Mouse (Mus musculus) layer of hippocampus, postnatal 36 days (tissue): ENCODE data around the gene Clhc1. TPM values are rescaled to one million over a fixed set of nuclear protein-coding genes. Genes with fewer than 3 reads are reported as not detected.

Source experiments
- DNase-seq, 2 experiments: peaks; one replicate each; pipeline ENCODE4 v3.0.0; 2022
- total RNA-seq, 2 experiments: library from RNA; stranded (reverse); gene quantifications; 2 replicates each; pipeline ENCODE4 v1.2.3; 2021

The Clhc1 gene
- total RNA-seq, 2 experiments from 2014 or later, result 0.22 to 0.43 TPM

DNA sequence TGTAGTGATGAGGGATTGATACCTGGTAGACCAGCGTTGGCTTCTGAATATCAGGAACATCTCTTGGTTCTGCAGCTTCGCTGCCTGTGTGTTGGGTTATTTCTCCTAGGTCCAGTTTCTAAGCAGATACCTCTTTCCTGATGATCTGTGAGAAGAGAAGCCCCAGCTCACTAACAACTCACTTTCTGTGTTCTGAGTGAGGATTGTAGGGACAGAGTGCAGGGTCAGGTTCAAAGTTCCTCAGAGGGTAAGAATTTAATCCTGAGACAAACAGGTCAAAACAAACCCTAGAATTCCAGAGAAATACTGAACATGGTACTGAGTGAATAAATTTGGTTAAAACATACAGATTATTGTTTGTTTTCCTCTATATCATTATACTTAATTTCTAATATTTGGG is 15.7 kb downstream of the Clhc1 start:
- DNase-seq, result no peak

DNA sequence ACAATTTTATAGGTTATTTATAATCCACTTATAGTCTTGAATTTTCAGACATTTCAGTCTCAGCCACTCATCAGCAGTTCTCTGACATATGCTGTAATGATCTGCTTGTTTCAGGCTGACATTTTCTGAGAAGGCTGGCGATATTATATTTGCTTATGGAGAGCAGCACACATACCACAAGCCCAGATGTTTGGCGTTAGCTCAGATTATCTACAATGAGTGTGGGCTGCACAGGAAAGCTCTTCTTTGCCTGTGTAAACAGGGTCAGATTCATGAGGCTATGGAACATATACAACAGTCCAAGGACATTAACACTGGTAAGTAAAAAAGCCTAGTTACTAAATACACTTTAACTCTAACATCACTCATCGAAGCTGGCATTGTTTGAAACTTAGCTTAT is 23.8 kb downstream of the Clhc1 start:
- no peak for DNase-seq

DNA sequence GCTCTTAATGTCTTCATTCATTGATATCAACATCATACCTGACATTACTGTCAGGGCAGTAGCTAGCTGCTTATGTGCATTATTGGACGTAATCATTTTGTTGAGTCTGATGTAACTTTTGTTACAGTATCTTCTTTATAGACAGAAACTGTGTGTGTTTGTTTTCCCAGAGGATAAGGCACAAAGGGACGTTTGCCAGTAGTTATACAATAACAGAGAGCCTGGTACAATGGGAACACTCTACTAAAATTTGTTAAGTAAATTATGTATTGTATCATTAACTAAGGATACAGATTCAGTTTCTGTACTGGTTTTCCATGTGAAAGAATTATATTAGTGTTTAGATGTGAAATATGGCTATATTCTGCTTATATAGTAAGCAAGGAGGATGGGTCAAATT is 24.9 kb downstream of the Clhc1 start:
- DNase-seq, result no peak

DNA sequence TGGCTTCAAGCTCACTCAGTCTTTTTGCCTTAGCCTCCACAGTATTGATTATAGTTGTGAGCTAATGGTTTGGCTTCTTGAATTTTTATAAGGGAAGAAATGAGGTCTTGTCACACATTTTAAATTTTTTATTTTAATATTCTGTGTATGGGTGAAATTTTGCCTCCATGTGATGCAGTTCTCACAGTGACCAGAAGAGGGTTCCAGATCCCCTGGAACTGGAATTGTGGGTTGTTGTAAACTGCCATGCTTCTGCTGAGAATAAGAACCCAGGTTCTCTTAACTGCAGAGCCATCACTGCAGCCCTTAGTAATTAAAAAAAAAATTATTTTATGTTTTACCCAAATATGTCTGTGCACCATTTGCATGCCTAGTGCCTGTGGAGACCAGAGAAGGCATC is 31.9 kb downstream of the Clhc1 start:
- DNase-seq, result no peak

DNA sequence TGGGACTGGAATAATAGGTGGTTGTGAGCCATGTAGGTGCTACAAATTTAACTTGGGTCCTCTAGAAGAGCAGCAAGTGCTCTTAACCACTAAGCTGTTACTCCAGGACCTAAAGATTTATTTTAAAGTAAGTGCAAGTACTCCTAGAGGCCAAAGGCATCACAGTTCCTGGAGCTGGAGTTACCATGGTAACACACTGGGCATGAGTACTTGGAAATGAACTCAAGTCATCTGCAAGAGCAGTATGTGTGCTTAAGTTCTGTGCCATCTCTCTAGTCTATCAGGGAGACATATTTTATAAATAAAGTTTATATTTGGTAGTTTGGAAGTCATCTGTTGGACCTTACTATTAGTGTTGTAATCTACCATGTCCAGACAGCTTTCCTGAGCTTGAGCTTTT is 47.5 kb downstream of the Clhc1 start:
- DNase-seq, result no peak

DNA sequence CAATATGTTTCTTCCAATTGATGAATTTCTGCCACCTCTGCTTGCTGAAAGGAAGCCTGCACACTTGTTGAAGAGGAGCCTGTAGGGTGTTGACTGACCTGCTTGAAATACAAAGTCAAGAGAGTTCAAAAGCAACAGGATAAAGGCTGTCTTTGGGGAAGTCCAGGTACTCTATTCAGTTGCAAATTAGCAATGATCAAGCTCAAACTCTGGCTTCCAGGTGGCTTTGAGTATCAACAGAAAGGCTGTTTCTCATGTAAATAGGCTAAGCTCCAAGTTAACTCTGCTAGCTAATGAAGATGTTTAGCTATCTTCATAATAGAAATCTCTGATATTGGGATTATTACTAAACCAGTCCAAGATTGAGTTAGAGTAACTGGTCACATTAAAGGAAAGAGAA is 49.4 kb downstream of the Clhc1 start:
- no peak for DNase-seq

DNA sequence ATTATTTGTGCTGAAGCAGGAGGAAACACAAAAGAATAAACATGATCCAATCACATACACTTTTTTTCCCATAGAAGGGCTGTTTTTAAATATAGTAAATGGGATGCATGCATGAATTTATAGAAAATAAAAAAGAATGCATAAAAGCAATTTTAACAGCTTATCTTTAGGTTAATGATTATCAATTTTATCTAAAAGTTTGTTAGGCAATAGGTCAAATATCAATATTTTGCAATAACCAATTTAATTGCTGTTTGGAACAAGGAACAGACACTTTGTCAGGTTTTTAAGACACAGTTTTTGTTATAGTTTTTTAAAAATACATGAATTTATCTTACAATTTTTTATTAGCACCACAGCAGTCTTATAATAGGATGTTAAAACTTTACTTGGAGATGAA is 51.2 kb downstream of the Clhc1 start:
- no peak for DNase-seq

DNA sequence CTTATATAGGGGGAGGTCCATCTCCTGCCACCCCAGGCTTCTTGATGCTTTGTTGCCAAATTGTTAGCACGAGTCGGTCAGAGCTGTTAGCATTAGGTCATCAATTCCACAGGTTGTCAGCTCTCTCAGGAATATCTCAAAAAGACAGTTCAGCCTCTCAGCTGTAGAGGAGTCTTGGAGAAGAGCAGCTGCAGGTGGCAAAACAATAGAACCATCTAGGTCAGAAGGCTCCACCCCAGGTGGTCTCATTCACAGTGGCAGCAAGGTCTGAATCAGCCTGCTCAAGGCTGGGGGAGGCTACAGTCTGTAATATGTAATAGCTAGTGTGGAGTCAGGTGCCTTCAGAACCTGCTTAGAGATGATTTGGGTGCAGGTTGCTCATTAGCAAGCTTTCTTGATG is 55.8 kb downstream of the Clhc1 start:
- no peak for DNase-seq

DNA sequence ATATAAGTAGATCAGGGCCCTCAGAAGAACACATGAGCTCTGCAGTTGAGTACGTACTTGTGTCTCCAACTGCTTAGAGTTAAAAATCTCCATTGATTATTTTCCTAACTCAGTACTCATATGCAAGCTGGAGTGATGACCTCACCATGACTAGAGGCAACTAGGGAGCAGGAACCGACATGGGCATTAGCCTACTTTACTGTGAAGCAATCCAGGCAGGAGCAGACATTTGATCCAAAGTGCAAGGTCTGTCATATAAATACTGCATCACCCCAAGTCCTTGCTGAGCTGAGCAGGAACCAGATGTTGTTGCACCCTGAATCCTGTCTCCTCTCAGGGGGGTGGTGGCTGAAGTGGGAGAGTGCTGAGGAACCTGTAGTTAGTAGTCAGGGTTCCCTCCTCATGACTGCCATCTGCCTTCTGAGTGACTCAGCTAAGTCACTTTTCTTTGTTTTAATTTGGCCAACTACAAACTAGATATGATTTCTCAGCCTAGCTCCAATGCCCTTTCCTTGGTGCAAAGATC is 59.8 kb downstream of the Clhc1 start:
- DNase-seq, result no peak

DNA sequence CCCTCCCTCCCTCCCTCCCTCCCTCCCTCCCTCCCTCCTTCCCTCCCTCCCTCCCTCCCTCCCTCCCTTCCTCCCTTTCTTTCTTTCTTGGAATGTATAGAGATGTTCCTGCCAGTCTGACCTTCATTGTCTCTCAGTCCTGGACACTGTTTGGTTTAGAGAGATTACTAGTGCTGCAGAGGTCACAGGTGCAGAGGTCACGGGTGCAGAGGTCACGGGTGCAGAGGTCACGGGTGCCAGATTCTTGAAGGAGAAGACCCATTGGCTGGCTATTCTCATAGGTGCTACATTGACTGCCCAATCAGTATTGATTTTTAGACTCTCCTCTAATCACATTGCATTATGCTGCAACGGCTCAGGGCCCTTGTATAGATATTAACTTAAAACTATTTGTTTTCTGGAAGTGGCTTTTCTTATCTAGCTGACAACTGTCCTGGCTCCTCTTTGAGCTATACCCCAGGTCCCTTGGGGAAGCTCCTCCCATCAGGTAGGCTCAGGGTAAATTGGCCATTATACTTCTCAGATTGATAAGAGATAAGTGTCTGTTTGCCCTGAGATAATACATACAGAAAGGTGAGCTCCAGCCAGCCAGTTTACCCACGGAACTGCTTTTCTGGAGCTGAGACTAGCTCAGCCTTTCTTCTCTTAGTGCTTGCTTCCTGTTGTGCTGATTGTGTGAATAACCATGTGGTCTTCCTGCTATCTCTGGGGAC is 62.2 kb downstream of the Clhc1 start:
- DNase-seq, result no peak

DNA sequence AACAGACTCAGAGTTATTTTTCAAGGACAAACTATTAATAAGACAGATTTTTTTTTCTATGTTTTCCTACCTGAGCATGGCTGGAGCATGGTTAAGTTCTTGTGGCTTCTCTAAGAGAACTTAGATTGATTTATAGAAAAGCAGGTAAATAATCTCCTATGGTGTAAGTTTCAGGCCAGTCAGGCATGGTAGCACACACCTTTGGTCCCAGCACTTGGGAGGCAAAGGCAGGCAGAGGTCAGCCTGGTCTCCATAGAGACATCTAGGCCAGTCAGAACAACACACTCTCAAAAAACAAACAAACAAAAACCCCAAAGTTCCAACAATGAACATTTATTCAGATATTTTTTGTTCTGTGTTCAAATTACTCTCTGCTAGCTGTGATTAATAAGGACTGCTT is 64.3 kb downstream of the Clhc1 start:
- DNase-seq, result no peak

DNA sequence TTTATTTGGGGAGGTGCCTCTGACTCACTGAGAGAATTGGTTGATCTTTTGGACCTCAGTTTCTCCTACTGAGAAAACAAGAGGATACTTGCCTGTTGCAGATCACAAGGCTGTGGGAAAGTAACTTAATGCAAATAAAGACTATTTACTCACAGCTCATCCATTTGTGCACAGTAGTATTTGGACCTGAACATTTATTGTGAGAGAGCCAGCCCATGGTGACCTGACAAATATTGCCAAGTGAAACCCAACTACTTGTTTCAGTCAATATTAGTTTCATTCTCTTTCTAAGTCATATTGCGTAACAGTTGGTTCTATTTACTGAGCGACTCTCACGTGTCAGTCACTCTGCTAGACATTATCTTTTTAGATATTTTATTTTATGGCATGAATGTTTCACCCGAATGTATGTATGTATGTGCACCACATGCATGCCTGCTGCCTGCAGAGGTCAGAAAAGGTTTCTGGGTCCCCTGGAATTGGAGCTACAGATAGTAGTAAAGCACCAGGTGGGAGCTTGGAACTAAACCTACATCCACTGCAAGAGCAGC is 65.5 kb downstream of the Clhc1 start:
- no peak for DNase-seq

DNA sequence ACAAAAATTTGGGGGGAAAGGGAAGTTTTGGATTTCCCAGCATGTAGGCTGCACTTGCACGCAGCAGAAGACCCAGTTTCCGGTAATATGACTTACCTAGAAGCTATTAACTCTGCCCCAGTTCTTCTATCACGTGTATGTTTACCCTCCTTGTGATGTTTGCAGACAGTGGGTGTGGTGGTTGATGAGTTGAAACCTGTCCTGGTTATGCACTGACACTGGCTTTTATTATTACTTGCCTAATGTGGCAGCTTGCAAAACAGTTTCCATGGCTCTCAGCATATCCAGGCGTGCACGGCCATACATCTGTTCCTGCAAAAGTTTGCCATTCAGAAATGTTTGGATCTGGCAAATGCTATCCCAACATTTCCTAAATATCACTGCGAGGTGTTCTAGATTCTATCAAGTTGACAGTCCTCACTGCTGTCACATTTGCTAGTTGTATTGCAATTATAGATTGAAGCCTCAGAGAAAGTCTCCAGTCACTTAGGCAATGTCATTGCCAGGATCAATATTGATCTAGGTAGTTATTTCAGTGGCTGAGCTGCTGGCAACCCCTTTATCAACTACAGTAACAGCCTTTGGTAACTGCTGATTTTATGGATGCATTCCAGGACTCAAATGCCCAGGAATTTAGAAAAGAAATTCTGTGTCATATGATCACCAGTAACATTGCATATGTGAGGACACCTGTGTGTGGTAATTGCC is 66.6 kb downstream of the Clhc1 start:
- DNase-seq, result peak in 1 of 2 experiments; percentile 18

DNA sequence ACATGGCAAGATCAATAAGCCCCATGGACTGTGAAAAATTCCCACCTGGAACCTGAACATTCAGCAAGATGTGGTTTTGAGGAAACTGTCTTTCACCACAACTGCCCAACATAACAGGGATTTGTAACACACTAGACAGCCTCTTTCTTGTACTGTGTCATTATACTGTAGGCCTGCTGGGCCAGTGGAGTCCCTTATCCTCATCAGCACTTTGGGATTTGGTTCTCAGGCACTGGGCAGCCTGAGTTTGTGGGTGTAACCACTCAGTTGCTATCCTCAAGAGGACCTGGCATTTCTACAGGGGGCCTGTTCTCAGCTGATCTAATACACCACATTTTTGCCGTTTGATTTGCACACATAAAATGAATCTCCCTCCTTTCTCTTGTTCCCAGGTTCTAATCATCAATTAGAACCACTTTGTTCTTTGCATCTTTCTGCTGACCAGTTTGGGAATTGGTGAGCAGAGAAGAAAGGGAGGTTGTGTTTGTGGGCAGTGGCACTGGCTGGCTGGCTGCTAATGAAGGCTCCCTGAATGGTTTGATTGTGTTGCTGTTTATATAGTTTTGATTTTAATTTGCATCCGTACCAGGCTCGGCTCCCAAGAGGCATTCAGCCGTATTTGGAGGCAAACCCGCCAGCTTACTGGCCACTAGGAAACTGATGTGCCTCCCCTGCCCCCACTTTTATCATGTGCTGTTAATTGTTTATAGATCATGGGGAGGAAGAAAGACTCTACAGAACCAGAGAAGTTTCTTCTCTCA is 74.5 kb downstream of the Clhc1 start:
- peak in 1 of 2 experiments; percentile 49 for DNase-seq

DNA sequence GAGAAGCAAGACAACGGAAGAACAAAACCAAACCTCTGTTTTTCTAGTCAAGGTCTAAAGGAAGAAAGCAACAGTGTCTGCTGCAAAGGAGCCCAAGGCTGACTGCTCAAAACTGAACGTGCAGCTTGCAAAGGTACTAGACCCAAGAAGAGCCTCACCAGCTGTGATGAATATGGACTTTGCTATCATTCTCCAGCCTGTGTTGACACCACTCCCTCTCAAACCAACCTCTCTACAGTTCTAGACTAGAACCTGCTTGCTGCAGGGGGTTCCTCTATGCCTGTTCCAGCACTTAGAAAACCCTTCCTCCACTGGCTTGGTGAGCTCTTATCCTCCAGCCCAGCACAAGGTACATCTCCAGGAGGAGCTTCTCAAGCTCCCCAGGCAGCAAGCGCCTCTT is 75.6 kb downstream of the Clhc1 start:
- no peak for DNase-seq

DNA sequence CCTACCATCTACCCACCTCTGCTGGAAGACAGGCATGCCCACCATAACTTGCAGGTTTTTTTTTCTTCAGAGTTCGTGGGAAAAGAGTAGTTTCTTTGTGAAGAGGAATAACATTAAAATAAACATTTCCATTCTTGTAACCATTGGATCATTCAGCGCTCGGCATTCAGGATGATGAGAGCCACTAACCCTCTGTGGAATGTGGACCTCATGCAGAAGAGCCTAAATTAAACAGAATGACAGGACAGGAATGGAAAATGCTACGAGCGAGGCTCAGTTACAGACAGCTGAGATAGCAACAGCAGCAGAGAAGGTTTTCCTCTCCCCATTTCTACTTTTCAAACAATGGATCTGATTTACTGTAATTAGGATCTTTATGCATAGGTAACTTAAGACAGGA is 78.8 kb downstream of the Clhc1 start:
- no peak for DNase-seq

DNA sequence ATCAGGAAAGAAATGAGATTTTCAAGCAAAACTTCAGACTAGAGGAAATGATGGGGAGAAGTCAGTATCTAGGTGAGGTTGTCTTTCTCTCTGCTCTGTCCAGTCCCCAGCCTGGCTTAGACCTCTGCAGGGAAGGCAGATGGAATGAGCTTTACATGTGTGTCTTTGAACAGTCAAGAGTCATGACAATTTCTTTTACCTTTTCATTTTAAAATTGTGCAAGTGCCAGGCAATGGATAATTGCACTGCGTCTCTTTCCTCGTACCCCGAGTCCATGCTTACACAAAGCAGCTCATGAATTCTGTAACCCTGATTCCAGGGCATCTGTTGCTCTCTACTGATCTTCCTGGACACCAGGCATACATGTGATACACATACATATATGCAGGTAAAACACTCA is 80.0 kb downstream of the Clhc1 start:
- no peak for DNase-seq

Other genes starting within 250 kb of the Clhc1 start
- gene Ccdc88a, start 174.3 kb upstream of the Clhc1 start, total RNA-seq, result 10 to 100 TPM; 62.9 to 73.6 TPM
- gene Prorsd1, start 32.9 kb upstream of the Clhc1 start, total RNA-seq, result 1 to 10 TPM; 3.7 to 5.1 TPM
- 10 to 100 TPM; 32.2 to 34.8 TPM for gene Mtif2, start 21.5 kb upstream of the Clhc1 start, total RNA-seq
- 100 to 1,000 TPM; 464 to 469 TPM for gene Rps27a, start 159 bp downstream of the Clhc1 start, total RNA-seq
- 100 to 1,000 TPM; 443 to 493 TPM for gene Rtn4, start 145.0 kb downstream of the Clhc1 start, total RNA-seq